Mouse (Mus musculus): ENCODE measurements around the gene C130050O18Rik.
A peak's percentile ranks its signal among the peaks of the same experiment; 100 is the strongest.

Gene C130050O18Rik

DNA sequence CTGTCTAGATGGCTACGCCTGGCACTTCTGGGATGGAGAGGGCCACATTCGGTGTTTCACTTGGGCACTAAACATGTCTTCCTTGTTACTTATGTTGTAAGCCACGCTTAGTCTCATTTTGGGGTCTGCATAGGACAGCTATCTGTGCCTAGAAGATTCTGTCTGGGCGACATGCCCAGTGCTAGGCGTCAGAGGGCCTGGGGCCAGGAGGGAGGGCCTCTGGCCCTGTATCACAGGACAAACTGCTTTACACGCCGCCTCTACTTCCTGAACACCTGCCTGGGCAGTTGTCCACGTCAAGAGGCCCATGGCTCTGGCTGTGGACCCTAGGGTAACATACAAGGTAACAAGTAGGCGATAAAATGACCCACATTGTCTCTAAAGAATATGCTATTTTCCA is 22.9 kb downstream of the C130050O18Rik start:
- DNase-seq (ENCODE audit: low spot score) = no peak

DNA sequence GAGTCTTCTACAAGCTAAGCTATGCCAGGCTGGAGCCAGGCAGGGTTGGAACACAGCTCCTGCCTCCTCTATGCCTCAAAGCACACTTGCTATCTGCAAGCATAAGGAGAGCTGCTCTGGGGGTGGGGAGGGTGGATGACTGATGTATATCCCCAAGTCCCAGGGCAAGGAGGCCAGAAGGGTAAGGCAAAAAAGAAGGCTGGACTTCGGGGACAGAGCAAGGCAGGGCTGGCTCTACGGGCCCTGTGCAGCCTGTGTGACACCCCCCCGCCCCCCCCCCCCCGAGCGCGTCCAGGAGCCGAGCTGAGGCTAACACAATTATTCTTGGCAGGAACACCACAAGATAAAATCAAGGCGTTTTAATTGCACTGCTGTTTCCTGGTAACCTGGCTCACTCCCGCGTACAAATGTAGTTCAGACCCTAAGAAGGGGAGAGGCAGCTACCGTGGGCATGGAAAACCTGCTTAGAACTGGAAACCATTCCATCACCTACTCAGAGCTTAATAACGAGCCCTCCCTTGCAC is 24.8 kb downstream of the C130050O18Rik start:
- DNase-seq (ENCODE audit: low spot score) = no peak

DNA sequence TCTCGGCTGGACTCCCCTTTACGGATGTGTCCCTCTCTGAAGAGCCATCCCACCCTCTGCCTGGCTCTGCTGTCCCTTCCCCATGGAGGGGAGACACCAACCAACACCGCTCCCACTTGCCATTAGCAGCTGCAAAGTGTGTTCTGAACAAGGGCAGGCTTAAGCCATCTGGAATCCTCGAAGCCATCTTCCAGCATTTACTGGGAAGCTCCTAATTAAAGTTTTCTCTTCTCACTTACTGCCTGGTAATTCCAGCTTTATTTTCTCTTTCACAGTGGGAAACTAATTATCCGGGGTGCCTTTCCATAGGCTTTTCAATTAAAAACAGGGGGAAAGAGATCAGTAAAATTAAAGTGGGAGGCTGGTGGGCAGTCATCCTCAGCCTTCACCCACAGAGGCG is 27.3 kb downstream of the C130050O18Rik start:
- DNase-seq (ENCODE audit: low spot score) = no peak

DNA sequence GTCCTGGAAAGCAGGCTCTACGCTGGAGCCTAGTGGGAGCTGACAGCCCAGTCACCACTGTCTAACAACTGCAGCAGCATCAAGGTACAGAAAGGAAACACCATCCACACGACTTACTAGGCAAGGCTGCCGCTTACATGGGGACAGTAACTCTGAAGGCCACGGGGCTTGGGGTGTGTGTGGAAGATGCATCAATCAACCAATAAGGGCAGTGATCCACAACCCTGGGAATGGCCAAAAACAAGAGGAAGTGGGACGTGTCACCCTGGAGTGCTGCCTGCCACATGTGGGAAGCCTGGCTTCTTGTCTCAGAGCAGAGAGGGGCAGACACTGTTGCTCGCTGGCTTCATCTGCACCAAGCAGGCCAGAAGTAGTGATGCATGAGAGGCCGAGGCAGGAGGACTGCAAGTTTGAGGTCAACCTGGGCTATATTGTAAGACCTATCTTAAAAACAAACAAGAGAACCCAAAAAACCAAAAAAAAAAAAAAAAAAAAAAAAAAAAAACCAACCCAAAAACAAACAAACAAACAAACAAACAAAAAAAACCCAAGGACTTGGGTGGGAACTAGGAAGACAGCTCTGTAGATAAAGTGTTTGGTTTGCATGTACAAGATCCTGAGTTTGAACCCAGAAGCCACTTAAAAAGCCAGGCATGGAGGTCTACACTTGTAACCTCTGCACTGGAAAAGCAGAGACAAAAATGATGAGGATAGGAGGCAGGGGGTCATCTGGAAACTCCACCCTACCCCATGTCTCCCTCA is 27.8 kb downstream of the C130050O18Rik start:
- DNase-seq (ENCODE audit: low spot score) = no peak

DNA sequence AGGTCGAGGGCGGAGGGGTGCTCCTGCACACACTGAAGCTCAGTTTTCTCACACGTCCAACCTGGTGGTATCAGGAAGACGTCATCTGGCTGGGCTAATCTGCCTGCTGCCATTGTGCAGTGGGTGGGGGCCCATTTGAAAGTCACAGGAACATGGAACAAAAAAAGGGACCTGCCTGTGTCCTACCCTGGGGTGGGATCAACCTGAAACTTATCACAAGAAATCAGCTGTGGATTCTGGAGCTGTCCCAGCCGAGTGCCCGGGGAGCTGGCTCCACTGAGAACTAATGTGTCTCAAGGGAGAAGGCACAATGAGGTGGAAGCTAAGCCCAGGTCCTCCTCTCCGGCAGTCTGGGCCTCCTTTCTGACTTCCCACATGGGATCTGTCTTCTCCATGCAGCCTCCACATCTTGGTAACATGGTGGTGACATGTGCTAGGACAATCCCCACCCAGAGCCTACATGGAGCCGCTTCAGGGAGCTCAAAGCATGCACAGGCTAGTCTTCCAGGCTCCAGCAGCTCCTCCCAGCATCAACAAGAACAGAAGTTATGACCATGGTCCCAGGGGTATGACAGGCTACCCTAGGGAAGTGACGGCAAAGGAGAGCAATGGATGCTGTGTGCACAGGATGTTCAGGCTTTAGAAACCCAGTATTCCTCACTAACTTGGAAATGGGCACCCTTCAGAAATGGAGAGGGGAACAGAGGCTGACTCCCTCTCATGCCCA is 28.9 kb downstream of the C130050O18Rik start:
- no peak for DNase-seq (ENCODE audit: low spot score)

DNA sequence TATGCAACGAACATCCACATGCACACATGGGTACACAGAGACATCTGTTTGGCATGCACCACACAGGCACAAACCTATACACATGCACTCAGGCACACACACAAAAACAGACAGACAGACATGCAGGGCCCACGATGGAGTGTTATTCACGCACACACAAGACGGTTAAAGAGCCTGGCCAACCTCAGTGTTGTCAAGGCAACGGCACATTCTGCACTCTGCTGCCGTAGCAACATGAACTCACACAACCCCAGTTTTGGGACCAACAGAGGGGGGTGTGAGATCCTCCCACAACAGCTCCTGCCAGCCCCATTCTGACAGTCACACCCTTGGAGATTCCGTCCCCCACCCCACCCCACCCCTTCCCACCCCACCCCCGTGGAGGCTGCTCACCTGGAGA is 29.9 kb downstream of the C130050O18Rik start:
- DNase-seq (ENCODE audit: low spot score) = peak; percentile 37

DNA sequence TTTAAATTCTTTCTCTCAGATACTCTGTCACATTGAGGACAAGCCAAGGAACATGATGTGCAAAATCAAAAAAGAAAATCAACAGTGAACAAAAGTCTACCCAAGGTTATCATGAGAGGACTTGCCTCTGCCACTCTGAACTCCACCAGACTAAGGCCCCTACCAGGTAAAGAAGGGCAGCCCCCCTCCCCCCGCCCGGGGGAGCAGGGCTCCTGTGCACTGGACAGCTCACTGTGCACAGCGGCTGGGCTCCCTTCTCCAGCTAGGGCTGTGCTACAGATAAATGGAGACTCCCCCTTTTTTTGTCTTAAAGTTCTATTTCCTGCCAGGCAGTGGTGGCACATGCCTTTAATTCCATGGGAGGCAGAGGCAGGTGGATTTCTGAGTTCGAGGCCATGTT is 32.7 kb downstream of the C130050O18Rik start:
- DNase-seq (ENCODE audit: low spot score) = peak; percentile 57

DNA sequence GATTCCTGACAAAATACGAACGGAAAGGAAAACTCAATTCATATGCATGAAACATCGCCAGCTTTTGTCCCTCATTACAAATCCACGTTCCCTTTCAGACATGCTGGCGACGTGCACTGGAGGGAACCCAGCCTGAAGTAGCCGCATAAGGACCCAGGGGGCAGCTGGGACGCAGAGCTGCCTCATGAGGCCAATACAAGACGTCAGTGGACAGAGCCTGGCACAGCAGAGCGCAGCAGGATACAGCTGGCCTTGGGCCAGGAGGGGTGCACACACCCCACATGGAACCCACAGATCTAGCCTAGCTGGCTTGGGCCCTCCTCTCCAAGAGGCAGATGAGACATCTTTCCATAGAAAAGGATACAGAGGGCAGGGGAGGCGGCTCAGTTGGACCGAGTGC is 33.4 kb downstream of the C130050O18Rik start:
- no peak for DNase-seq (ENCODE audit: low spot score)

DNA sequence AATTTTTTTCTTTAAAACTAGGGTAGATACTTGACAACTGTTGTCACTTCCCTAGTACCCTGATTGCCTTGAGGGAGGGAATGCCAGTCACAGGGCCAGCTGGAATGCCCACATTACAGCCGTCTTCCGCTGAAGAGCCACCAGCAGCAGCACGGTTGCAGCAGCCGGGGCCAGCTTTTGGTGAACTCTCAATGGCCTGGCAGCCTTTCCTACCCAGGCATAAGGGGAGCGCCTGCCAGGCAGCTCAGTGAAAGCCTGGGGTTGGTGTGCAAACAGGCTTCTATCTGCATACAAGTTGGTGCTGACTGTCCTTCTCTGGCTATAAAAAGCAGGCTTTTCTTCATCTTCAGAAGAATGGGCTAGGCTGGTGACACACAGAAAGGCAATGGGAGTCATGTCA is 35.4 kb downstream of the C130050O18Rik start:
- DNase-seq (ENCODE audit: low spot score) = no peak

DNA sequence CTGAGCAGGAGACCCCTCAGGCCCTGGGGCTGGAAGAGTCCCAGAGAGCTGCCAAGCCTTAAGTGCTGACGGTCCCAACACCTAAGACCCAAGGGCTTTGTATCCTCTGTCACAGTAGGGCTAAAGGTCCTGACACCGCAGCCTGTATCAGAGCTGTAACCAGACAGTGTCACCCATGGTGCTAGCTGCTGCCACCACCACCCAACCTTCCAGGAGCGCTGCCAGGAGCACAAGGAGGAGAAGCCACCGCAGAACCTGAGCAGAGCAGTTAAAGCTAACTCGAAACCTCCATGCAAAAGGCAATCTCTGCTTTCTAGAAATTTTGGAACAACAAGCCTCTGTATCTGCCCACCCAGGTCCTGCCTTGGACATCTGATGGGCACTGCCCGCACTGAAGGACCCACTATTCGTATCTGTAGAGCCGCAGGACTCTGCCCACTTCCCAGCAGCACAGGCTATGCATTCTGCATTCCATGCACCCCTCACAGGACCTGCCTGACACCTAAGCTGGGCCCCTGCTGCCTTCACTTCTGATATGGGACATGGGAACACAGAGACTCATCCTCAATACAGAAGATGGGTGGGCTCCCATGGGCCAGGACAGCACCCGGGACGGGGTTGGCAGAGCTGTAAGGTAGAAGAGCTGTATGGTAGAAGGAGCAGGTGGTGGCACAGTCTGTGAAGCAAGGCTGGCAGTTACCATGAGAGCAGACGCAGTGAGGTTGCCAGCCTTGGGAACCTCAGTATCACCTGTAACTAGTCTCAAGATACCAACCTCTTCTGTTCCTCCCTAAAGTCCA is 36.0 kb downstream of the C130050O18Rik start:
- DNase-seq (ENCODE audit: low spot score) = no peak

DNA sequence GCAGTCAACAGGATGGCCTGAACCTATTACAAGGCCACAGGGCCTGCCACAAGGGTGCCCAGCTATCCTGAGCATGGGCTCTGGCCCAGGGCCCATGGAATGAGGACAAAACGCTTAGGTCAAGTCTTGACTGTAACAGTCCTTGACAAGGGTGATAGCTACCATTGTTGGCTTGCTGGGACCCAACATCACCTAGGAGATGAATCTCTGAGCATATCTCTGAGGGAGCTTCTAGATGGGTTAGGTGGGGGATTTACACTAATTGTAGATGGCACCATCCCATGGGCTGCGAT is 36.6 kb downstream of the C130050O18Rik start:
- DNase-seq (ENCODE audit: low spot score) = no peak

DNA sequence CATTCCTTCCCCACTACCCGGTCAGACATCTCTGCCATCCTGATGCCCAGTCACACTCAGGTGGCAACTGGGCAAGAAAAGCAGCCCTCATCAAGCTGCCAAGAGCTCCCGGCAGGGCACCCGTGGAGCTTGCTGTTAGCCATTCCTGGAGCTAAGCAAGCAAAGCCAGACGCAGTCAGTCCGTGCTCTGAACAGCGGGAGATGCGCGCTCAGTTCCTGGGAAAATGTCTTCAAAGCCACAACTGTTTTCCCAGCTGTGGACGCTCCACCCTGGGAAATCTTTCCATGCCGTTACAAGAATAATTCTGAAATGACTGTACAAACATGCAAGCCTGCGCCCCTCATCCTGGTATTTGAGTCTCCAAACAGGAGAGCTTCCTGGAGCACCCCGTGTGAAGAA is 37.3 kb downstream of the C130050O18Rik start:
- DNase-seq (ENCODE audit: low spot score) = no peak

DNA sequence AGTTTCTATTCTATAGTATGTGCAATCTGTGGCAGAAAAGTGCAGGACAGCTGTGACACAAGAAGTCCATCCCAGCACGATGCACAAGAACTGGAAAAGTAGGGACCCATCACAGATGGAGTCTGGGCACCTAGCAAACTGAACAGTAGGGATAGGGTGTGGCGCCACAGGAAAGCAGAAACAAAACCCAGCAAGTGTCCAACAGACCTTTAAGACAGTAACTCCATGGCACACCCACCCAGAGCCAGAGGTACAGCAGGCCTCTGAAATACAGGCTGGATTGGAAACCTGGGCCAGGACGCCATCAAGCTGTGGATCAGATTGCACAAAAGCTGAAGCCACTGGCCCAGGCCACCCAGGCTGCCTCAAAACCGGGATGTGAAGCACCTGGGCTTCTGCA is 37.9 kb downstream of the C130050O18Rik start:
- no peak for DNase-seq (ENCODE audit: low spot score)

DNA sequence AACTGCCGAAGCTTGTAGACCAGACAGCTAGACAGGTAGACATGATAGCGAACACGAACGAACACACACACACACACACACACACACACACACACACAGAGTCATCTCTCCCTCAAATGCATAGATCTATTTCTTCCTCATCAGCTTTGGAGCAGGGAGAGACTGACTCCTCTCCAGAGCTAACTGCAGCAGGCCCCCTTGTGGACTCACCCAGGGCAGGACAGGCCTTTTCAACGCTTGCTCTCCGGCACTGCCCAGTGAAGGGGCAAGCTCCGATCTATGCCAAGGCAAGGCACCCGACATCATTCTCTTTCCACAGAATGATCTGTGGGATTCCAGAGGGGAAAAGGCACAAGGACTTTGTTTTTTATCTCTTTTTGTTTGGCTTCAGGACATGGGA is 40.2 kb downstream of the C130050O18Rik start:
- no peak for DNase-seq (ENCODE audit: low spot score)

DNA sequence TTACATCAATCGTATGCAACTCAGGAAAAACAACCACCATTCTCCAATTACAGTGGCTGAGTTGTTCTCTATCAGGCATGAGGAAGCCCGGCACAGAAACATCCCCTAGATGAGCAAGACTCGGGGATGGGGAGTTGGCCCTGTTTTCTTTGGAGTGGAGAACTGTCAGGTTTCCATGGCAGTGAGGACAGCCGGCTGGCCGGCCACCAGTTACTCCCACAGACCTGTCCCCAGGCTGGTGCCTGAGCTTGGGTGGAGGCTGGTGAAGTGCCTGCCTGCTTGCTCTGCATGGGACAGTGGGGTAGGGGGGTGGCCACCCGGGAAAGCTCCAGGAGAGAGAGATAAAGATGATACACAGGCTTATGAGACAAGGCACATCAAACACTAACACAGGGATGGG is 42.9 kb downstream of the C130050O18Rik start:
- DNase-seq (ENCODE audit: low spot score) = no peak

DNA sequence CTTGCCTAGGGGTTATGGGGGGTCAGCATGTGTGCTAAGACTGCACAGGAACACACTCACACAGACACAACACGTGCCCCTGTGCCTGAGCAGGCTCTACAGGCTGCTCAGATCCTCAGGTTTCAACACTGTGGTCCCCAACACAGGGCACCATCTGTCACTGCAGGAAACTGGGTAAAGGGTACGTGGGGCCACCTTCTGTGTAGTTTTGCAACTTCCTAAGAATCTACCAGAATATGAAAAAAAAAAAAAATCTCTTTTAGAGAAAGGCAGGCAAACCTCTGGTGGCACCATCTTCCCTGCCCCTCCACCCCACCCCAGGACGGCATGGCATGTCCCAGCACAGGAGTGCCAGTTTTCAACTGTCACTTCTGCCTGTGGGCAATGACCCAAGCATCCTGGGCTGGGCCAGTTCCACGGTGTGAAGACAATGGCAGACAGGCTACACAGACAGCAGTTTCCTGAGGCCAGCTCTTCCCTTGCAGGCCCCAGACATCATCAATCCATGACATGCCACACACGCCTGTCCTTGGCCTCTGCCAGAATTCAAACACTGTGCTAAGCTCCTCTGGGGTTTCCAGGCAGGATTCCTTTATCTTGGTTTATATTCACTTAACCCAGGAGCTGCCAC is 44.2 kb downstream of the C130050O18Rik start:
- DNase-seq (ENCODE audit: low spot score) = no peak

DNA sequence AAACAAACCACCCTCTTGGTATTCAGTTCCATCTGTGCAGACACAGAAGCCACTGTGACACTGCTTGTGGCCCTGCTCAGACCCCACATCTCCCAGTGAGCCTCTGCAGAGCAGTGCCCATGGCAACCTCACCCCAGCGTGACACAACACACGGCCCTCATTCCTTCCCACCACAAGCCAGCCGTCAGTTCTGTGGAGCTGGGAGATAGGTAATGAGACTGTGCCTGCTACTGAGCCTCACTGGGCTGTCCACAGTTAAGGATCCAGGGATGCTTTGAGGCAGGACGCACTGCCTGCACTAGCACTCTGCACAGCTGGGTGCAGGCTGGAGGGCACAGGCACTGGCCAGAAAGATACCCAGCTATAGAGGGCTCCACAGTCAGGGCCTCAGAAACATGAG is 44.8 kb downstream of the C130050O18Rik start:
- no peak for DNase-seq (ENCODE audit: low spot score)

DNA sequence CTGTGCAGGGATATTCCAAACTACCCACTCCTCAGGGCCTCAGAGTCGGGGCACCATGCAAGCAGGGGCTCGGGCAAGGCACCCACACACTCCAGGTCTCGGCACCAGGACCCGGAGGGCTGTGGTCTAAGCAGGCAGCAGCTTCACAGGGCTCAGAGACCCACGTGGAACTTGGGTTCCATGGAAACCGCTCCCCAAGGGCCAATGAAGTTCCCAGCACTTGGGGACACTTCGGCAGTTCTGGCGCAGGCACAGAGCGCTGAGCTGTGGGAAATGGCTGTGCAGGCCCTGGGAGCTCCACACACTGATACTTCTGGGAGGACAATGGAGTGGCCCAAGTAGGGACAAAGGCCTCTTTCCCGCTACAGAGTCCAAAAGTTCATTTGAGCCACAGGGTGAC is 48.0 kb downstream of the C130050O18Rik start:
- no peak for DNase-seq (ENCODE audit: low spot score)

DNA sequence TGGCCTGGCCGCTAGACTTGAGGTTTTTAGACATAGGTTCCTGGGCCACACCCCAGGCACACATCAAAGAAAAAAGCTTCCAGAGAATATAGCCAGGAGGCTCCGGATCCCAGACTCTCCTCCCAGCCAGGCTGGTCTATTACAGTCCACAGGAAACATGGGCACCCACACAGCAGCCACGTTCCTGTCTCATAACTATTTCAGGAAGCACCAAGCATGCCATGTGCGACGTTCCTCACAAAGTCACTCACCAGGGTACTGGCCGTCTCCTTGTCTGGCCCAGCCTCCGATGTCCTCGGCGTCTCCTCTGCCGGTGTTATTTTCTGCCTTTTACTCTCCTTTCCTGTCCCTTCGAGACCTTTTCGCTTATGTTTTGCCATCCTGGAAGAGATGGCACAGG is 50.1 kb downstream of the C130050O18Rik start:
- no peak for DNase-seq (ENCODE audit: low spot score)

DNA sequence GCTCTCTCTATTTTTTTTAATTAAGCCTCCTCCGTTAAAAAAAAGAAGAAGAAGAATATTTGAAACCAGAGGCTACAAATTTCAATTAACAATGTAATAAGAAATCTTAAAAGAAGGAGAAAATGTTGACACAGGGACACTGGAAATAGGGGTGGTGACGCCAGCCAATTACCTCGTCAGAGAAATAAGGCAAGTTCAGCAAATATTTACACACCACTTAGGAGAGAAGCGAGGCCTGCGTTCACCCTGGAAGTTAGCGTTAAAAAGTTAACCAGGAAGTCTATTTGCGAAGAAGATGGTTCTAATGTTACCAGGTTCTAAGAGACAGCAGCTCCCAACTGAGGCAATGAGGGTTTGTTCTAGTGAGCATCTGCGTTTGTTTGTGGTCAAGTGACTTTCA is 52.2 kb downstream of the C130050O18Rik start:
- no peak for DNase-seq (ENCODE audit: low spot score)

DNA sequence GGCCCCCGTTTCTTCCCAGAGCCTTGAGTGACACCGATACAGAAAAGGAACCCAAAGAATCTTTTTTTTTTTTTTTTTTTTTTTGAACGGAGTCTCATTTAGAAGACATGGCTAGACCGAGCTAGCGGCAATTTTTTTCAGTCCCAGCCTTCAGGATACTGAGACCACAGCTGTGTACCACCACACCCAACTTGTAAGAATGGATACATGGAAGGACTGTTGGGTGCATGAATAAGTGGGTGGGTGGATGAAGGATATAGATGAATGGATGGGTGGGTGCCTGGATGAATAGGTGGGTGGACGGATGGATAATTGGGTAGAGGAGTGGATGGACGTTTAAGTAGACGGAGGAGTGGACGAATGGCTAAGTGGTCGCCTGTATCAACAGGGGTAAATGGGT is 54.9 kb downstream of the C130050O18Rik start:
- no peak for DNase-seq (ENCODE audit: low spot score)

DNA sequence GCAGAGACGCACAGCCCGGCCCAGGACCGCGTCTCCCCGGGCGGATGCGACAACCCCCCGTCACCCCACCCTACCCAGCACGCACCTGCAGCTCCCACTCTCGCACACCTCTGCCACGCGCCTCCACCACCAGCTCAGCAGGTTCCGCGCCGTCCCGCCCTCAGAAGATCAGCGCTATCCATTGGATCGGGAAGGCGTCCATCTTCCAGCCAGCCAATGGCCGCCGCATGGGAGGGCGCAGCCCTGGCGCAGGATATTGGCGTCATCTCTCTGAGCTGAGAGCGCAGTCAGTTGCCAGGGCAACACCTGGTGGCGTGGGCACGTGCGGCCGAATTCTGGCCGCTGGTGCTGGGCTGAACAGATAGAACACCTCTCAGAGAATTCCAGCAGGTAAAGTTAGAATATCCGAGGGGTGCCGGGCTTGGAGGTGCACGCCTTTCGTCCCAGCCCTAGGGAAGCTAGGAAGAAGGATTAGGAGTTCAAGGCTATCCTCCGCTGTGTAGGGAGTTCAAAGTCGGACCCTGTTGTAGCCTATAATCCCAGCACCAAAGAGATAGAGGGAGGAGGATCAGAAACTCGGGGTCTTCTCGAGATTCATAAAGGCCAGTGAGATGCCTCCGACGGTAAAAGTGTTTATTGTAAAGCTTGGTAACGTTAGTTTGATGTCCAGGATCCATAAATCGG is 55.4 kb downstream of the C130050O18Rik start, which contains the start of gene 3110082I17Rik:
TSS of gene 3110082I17Rik (minus strand) at position 144 of the 684 bp plus-strand sequence.
- peak; percentile 98 for DNase-seq (ENCODE audit: low spot score)

Data from testis, postnatal 14 days (tissue).